Mouse (Mus musculus): ENCODE data around the gene Plin4. TPM values are rescaled to one million over a fixed set of nuclear protein-coding genes. Genes with fewer than 3 reads are reported as not detected.

Gene Plin4
- polyA plus RNA-seq, 1 experiment = 0.30 TPM

DNA sequence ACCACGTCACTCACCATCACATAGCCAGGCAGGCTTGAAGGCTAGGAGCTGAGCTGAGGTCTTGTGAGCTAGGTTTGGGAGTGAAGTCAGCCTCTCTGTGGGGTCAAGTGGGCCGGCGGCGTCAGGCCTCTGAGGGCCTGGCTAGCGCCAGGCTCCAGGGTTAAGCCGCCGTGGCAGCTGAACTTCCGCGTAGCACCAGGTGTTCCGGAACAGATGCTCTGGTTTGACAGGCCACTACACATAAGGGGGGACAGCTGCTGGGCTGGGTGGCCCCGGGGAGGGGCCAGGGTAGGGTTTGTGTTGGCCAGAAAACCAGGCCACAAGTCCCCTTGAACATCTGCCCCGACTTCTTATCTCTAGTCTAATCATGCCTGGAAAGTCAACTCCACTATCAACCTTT is 37.8 kb upstream of the Plin4 start:
- no peak for TF ChIP-seq USF1 (IDR thresholded peaks at IDR 0.05; ENCODE audit: low read depth)
- no peak for TF ChIP-seq SRF (IDR thresholded peaks at IDR 0.05; ENCODE audit: control insufficient read depth, insufficient read length, low read depth)
- TF ChIP-seq E2F4 (IDR thresholded peaks at IDR 0.05; ENCODE audit: insufficient read depth) = no peak
- TF ChIP-seq MYOG (IDR thresholded peaks at IDR 0.05; ENCODE audit: control insufficient read depth in 1 of 3, insufficient read depth in 1 of 3, insufficient read length in 2 of 3, low read depth in 2 of 3) = peak; percentile 72 to 99 (median 97)
- TF ChIP-seq REST (IDR thresholded peaks at IDR 0.05; ENCODE audit: insufficient read depth, insufficient read length) = no peak
- peak; percentile 98 for TF ChIP-seq TCF12 (IDR thresholded peaks at IDR 0.05; ENCODE audit: insufficient read depth, poor library complexity, severe bottlenecking)
- TF ChIP-seq TCF3 (IDR thresholded peaks at IDR 0.05; ENCODE audit: insufficient read length, low read depth) = peak; percentile 97
- TF ChIP-seq POLR2A (IDR thresholded peaks at IDR 0.05; ENCODE audit: insufficient read length, low read depth) = no peak
- TF ChIP-seq MYOD1 (IDR thresholded peaks at IDR 0.05; ENCODE audit: control insufficient read depth in 1 of 3, insufficient read length in 2 of 3, low read depth in 2 of 3) = peak; percentile 25 to 97 (median 96)
- TF ChIP-seq MAX (IDR thresholded peaks at IDR 0.05; ENCODE audit: low read depth) = no peak
- H3K4me3 ChIP-seq = no peak overlapping the region
- H3K27me3 ChIP-seq (ENCODE audit: control insufficient read depth, insufficient read depth, insufficient read length) = peaks cover 65% of the 10 kb centered on the region
- H3K79me2 ChIP-seq (ENCODE audit: control insufficient read depth, insufficient read depth) = no peaks in the 10 kb centered on the region
- H3K4me2 ChIP-seq (ENCODE audit: low read depth) = no peak overlapping the region
- no peaks in the 10 kb centered on the region for H3K36me3 ChIP-seq (ENCODE audit: control insufficient read depth, insufficient read depth)
- no peak overlapping the region for H3ac ChIP-seq (ENCODE audit: control insufficient read depth, insufficient read length)

DNA sequence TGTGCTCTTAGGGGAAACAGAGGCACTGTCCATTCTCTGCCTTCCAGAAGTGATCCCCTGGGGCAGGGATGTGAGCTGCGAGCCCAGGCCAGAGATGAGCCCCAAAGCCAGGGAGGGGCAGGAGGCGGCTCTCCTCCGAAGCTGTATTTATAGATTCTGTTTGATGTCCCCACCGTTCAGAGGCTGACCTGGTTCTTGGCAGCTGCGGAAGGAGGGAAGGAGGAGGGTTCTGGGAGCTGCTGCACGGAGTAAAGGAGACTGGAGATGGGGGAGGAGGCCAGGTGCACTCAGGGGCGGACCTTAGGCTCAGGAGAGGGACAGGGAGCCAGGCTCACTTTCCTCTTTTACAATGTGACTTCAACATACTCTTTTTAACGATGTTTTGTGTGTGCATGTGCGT is 36.5 kb upstream of the Plin4 start:
- H3ac ChIP-seq (ENCODE audit: control insufficient read depth, insufficient read length) = no peak overlapping the region
- TF ChIP-seq CEBPB (IDR thresholded peaks at IDR 0.05; ENCODE audit: insufficient read depth, poor library complexity, severe bottlenecking) (no peak), SRF (IDR thresholded peaks at IDR 0.05; ENCODE audit: control insufficient read depth, insufficient read length, low read depth) (no peak), USF1 (IDR thresholded peaks at IDR 0.05; ENCODE audit: low read depth) (no peak), MYOG (IDR thresholded peaks at IDR 0.05; ENCODE audit: control insufficient read depth in 1 of 3, insufficient read depth in 1 of 3, insufficient read length in 2 of 3, low read depth in 2 of 3) (no peak), REST (IDR thresholded peaks at IDR 0.05; ENCODE audit: insufficient read depth, insufficient read length) (no peak), E2F4 (IDR thresholded peaks at IDR 0.05; ENCODE audit: insufficient read depth) (no peak), MAX (IDR thresholded peaks at IDR 0.05; ENCODE audit: low read depth) (no peak), POLR2AphosphoS2 (IDR thresholded peaks at IDR 0.05; ENCODE audit: insufficient read length, low read depth) (no peak), MYOD1 (IDR thresholded peaks at IDR 0.05; ENCODE audit: control insufficient read depth in 1 of 3, insufficient read length in 2 of 3, low read depth in 2 of 3) (no peak), POLR2A (IDR thresholded peaks at IDR 0.05; ENCODE audit: insufficient read length, low read depth) (no peak), TCF3 (IDR thresholded peaks at IDR 0.05; ENCODE audit: insufficient read length, low read depth) (no peak), TCF12 (IDR thresholded peaks at IDR 0.05; ENCODE audit: insufficient read depth, poor library complexity, severe bottlenecking) (no peak)
- H3K4me2 ChIP-seq (ENCODE audit: low read depth) = no peak overlapping the region
- H3K27me3 ChIP-seq (ENCODE audit: control insufficient read depth, insufficient read depth, insufficient read length) = peaks cover 73% of the 10 kb centered on the region
- H3K36me3 ChIP-seq (ENCODE audit: control insufficient read depth, insufficient read depth) = no peaks in the 10 kb centered on the region
- H3K4me3 ChIP-seq = no peak overlapping the region
- H3K79me2 ChIP-seq (ENCODE audit: control insufficient read depth, insufficient read depth) = no peaks in the 10 kb centered on the region

DNA sequence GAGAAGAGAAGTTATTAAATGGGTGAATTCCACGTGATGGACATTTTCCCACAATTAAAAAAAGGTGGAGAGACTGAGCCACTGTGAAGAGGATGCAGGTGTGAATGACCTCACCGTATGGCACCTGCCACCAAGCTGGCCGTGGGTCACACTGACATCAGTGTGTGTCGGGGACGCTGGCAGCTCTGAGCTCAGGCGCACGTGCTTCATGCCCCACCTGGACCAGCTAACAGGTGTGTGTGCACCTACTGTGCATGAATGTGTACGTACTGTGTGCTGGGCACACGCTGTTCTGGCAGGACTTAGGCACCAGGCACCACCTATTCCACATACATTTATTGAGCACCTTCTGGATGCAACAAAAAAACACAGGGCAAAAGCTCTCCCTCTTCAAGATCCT is 34.9 kb upstream of the Plin4 start:
- Histone ChIP-seq H3K79me2 (ENCODE audit: control insufficient read depth, insufficient read depth) (no peaks in the 10 kb centered on the region), H3ac (ENCODE audit: control insufficient read depth, insufficient read length) (no peak overlapping the region), H3K36me3 (ENCODE audit: control insufficient read depth, insufficient read depth) (no peaks in the 10 kb centered on the region), H3K4me3 (no peak overlapping the region), H3K4me2 (ENCODE audit: low read depth) (no peak overlapping the region), H3K27me3 (ENCODE audit: control insufficient read depth, insufficient read depth, insufficient read length) (peaks cover 82% of the 10 kb centered on the region)
- TF ChIP-seq POLR2AphosphoS2 (IDR thresholded peaks at IDR 0.05; ENCODE audit: insufficient read length, low read depth) = no peak
- peak; percentile 2 for TF ChIP-seq TCF3 (IDR thresholded peaks at IDR 0.05; ENCODE audit: insufficient read length, low read depth)
- no peak for TF ChIP-seq TCF12 (IDR thresholded peaks at IDR 0.05; ENCODE audit: insufficient read depth, poor library complexity, severe bottlenecking)
- TF ChIP-seq MYOG (IDR thresholded peaks at IDR 0.05; ENCODE audit: control insufficient read depth in 1 of 3, insufficient read depth in 1 of 3, insufficient read length in 2 of 3, low read depth in 2 of 3) = peak in 1 of 3 experiments; percentile 25
- no peak for TF ChIP-seq CEBPB (IDR thresholded peaks at IDR 0.05; ENCODE audit: insufficient read depth, poor library complexity, severe bottlenecking)
- TF ChIP-seq E2F4 (IDR thresholded peaks at IDR 0.05; ENCODE audit: insufficient read depth) = no peak
- TF ChIP-seq MAX (IDR thresholded peaks at IDR 0.05; ENCODE audit: low read depth) = no peak
- no peak for TF ChIP-seq SRF (IDR thresholded peaks at IDR 0.05; ENCODE audit: control insufficient read depth, insufficient read length, low read depth)
- TF ChIP-seq REST (IDR thresholded peaks at IDR 0.05; ENCODE audit: insufficient read depth, insufficient read length) = no peak
- peak in 1 of 3 experiments; percentile 7 for TF ChIP-seq MYOD1 (IDR thresholded peaks at IDR 0.05; ENCODE audit: control insufficient read depth in 1 of 3, insufficient read length in 2 of 3, low read depth in 2 of 3)
- TF ChIP-seq POLR2A (IDR thresholded peaks at IDR 0.05; ENCODE audit: insufficient read length, low read depth) = no peak

DNA sequence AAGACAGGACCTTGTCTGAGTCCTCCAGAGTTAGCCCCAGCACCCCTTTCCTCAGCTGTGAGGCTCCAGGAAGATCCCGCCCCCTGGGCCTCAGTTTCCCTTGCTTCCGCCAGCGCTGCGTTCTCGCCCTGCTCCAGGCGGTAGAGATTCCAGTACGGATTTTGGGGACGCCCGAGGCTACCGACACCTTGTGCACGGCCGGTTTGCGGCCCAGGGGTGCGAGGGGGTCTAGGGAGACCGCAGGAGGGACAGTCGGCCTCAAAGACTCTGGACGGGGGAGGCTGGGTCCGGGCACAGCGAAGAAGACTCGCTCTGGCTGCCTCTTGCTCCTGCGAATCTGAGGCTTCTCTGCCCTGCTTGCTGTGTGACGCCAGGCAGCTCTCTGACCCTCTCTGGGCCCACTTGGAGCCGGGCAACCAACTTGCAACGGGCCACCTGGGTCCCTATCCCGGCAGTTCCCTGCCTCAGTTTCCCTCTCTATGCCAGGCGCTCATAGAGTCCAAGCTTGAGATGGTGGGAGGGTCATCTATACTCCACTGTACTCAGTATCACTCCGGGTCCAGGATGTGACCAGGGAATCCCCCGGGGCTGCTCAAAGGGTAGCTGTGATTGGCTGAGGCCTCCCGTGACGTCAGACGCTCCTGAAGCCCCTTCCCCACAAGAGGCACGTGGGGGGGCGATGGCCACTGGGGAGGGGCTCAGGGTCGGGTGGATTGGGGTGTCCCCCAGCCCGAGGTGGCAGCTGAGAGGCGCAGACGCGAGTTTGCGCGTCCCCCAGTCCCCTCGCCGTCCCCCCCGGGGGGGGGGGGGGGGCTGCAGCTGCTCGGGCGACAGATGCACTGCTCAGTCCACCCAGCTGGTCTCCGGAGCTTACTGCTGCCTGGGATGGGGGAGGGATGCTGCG is 32.4 kb upstream of the Plin4 start:
- peaks cover 86% of the 10 kb centered on the region for H3K27me3 ChIP-seq (ENCODE audit: control insufficient read depth, insufficient read depth, insufficient read length)
- H3K4me3 ChIP-seq = no peak overlapping the region
- H3K36me3 ChIP-seq (ENCODE audit: control insufficient read depth, insufficient read depth) = no peaks in the 10 kb centered on the region
- no peak overlapping the region for H3ac ChIP-seq (ENCODE audit: control insufficient read depth, insufficient read length)
- H3K4me2 ChIP-seq (ENCODE audit: low read depth) = peak overlapping the region; percentile 12
- no peak for TF ChIP-seq CEBPB (IDR thresholded peaks at IDR 0.05; ENCODE audit: insufficient read depth, poor library complexity, severe bottlenecking)
- no peak for TF ChIP-seq USF1 (IDR thresholded peaks at IDR 0.05; ENCODE audit: low read depth)
- peak; percentile 91 for TF ChIP-seq TCF12 (IDR thresholded peaks at IDR 0.05; ENCODE audit: insufficient read depth, poor library complexity, severe bottlenecking)
- TF ChIP-seq MYOD1 (IDR thresholded peaks at IDR 0.05; ENCODE audit: control insufficient read depth in 1 of 3, insufficient read length in 2 of 3, low read depth in 2 of 3) = peak in 2 of 3 experiments; percentile 92 to 97
- no peak for TF ChIP-seq E2F4 (IDR thresholded peaks at IDR 0.05; ENCODE audit: insufficient read depth)
- TF ChIP-seq TCF3 (IDR thresholded peaks at IDR 0.05; ENCODE audit: insufficient read length, low read depth) = peak; percentile 95
- TF ChIP-seq POLR2A (IDR thresholded peaks at IDR 0.05; ENCODE audit: insufficient read length, low read depth) = no peak
- no peak for TF ChIP-seq SRF (IDR thresholded peaks at IDR 0.05; ENCODE audit: control insufficient read depth, insufficient read length, low read depth)
- no peak for TF ChIP-seq POLR2AphosphoS2 (IDR thresholded peaks at IDR 0.05; ENCODE audit: insufficient read length, low read depth)
- TF ChIP-seq REST (IDR thresholded peaks at IDR 0.05; ENCODE audit: insufficient read depth, insufficient read length) = no peak
- TF ChIP-seq MYOG (IDR thresholded peaks at IDR 0.05; ENCODE audit: control insufficient read depth in 1 of 3, insufficient read depth in 1 of 3, insufficient read length in 2 of 3, low read depth in 2 of 3) = peak; percentile 38 to 99 (median 98)
- no peak for TF ChIP-seq MAX (IDR thresholded peaks at IDR 0.05; ENCODE audit: low read depth)
- H3K79me2 ChIP-seq (ENCODE audit: control insufficient read depth, insufficient read depth) = no peaks in the 10 kb centered on the region

Data from myocyte (in vitro differentiated cells).